Mouse (Mus musculus) kidney, postnatal 4 days (tissue): Measurements from ENCODE around the gene Hic1.

Experiments used
- DNase-seq, 2 experiments: peaks; one replicate each; pipeline ENCODE4 v3.0.0; 2021; ENCODE audit warnings: mixed read lengths in 2 of 2

The Hic1 gene

GRCm38 (mm10) chr11:75169405-75170080 lies at the start of gene Hic1:
Gene Hic1 (minus strand): TSS chr11:75169519.
- DNase-seq, result peak; percentile 51 to 67

GRCm38 (mm10) chr11:75214081-75214950 lies 45.0 kb upstream of the Hic1 start:
- DNase-seq, result peak; percentile 29 to 42

- DNase-seq, result peak; percentile 89 to 94
Measured at GRCm38 (mm10) chr11:75213372-75214080, 44.2 kb upstream of the Hic1 start.

GRCm38 (mm10) chr11:75212876-75213275 lies 43.6 kb upstream of the Hic1 start:
- DNase-seq, result peak; percentile 43 to 62

GRCm38 (mm10) chr11:75212031-75212667 lies 42.8 kb upstream of the Hic1 start:
- peak; percentile 47 to 68 for DNase-seq

- no peak for DNase-seq
Measured at GRCm38 (mm10) chr11:75210755-75211154, 41.4 kb upstream of the Hic1 start.

GRCm38 (mm10) chr11:75210093-75210492 lies 40.8 kb upstream of the Hic1 start:
- no peak for DNase-seq

GRCm38 (mm10) chr11:75209363-75209762 lies 40.0 kb upstream of the Hic1 start:
- DNase-seq, result no peak

- DNase-seq, result no peak
Measured at GRCm38 (mm10) chr11:75206347-75206746, 37.0 kb upstream of the Hic1 start.

- DNase-seq, result no peak
Measured at GRCm38 (mm10) chr11:75204472-75204871, 35.2 kb upstream of the Hic1 start.

- no peak for DNase-seq
Measured at GRCm38 (mm10) chr11:75203926-75204325, 34.6 kb upstream of the Hic1 start.

GRCm38 (mm10) chr11:75201721-75202120 lies 32.4 kb upstream of the Hic1 start:
- DNase-seq, result no peak

- no peak for DNase-seq
Measured at GRCm38 (mm10) chr11:75200935-75201334, 31.6 kb upstream of the Hic1 start.

GRCm38 (mm10) chr11:75199951-75200350 lies 30.6 kb upstream of the Hic1 start:
- no peak for DNase-seq

- DNase-seq, result no peak
Measured at GRCm38 (mm10) chr11:75198792-75199191, 29.5 kb upstream of the Hic1 start.

- no peak for DNase-seq
Measured at GRCm38 (mm10) chr11:75197956-75198355, 28.6 kb upstream of the Hic1 start.

GRCm38 (mm10) chr11:75196131-75196530 lies 26.8 kb upstream of the Hic1 start:
- DNase-seq, result no peak

GRCm38 (mm10) chr11:75194850-75195461 lies 25.6 kb upstream of the Hic1 start:
- peak; percentile 63 to 76 for DNase-seq

GRCm38 (mm10) chr11:75194121-75194849 lies 25.0 kb upstream of the Hic1 start:
- DNase-seq, result peak; percentile 47 to 62

- peak; percentile 70 to 79 for DNase-seq
Measured at GRCm38 (mm10) chr11:75193256-75194071, 24.1 kb upstream of the Hic1 start, which contains the start of gene Rtn4rl1. Gene Rtn4rl1 (plus strand): TSS chr11:75193783.
